Mouse (Mus musculus): ENCODE data around the gene Prkaa2.
"Not testable (repeated sequence)": the region's sequence is repeated elsewhere in the genome, so short reads cannot be mapped to it uniquely, and the experiment has no call there.

Prkaa2 gene

GRCm38 (mm10) chr4:105027278-105027677 is 82.4 kb downstream of the Prkaa2 start:
- DNase-seq (ENCODE audit: extremely low read depth, low read depth, low spot score), result no peak

- DNase-seq (ENCODE audit: extremely low read depth, low read depth, low spot score), result no peak
Measured at GRCm38 (mm10) chr4:105016006-105016613, 93.6 kb downstream of the Prkaa2 start.

GRCm38 (mm10) chr4:105015496-105015895 is 94.2 kb downstream of the Prkaa2 start:
- DNase-seq (ENCODE audit: extremely low read depth, low read depth, low spot score), result no peak

- DNase-seq (ENCODE audit: extremely low read depth, low read depth, low spot score), result no peak
Measured at GRCm38 (mm10) chr4:105013718-105014117, 96.0 kb downstream of the Prkaa2 start.

- DNase-seq (ENCODE audit: extremely low read depth, low read depth, low spot score), result no peak
Measured at GRCm38 (mm10) chr4:105007360-105008018, 102.2 kb downstream of the Prkaa2 start.

- not testable (repeated sequence) for DNase-seq (ENCODE audit: extremely low read depth, low read depth, low spot score)
Measured at GRCm38 (mm10) chr4:105004649-105005048, 105.0 kb downstream of the Prkaa2 start.

GRCm38 (mm10) chr4:105004135-105004534 is 105.6 kb downstream of the Prkaa2 start:
- DNase-seq (ENCODE audit: extremely low read depth, low read depth, low spot score), result no peak

GRCm38 (mm10) chr4:105001736-105002135 is 108.0 kb downstream of the Prkaa2 start:
- DNase-seq (ENCODE audit: extremely low read depth, low read depth, low spot score), result no peak

GRCm38 (mm10) chr4:104999702-105000101 is 110.0 kb downstream of the Prkaa2 start:
- no peak for DNase-seq (ENCODE audit: extremely low read depth, low read depth, low spot score)

GRCm38 (mm10) chr4:104993140-104993874 is 116.4 kb downstream of the Prkaa2 start:
- DNase-seq (ENCODE audit: extremely low read depth, low read depth, low spot score), result no peak

- DNase-seq (ENCODE audit: extremely low read depth, low read depth, low spot score), result no peak
Measured at GRCm38 (mm10) chr4:104992271-104992670, 117.4 kb downstream of the Prkaa2 start.

GRCm38 (mm10) chr4:104990686-104991085 is 119.0 kb downstream of the Prkaa2 start:
- no peak for DNase-seq (ENCODE audit: extremely low read depth, low read depth, low spot score)

GRCm38 (mm10) chr4:104990016-104990415 is 119.7 kb downstream of the Prkaa2 start:
- DNase-seq (ENCODE audit: extremely low read depth, low read depth, low spot score), result peak; percentile 51

- DNase-seq (ENCODE audit: extremely low read depth, low read depth, low spot score), result no peak
Measured at GRCm38 (mm10) chr4:104988709-104989108, 121.0 kb downstream of the Prkaa2 start.

GRCm38 (mm10) chr4:104988102-104988501 is 121.6 kb downstream of the Prkaa2 start:
- peak; percentile 40 for DNase-seq (ENCODE audit: extremely low read depth, low read depth, low spot score)

- no peak for DNase-seq (ENCODE audit: extremely low read depth, low read depth, low spot score)
Measured at GRCm38 (mm10) chr4:104987631-104988030, 122.1 kb downstream of the Prkaa2 start.

- DNase-seq (ENCODE audit: extremely low read depth, low read depth, low spot score), result no peak
Measured at GRCm38 (mm10) chr4:104985960-104986632, 123.6 kb downstream of the Prkaa2 start.

All from fat pad, adult 2 months (tissue).